Mouse (Mus musculus): ENCODE data around the gene Rab29. TPM values are rescaled to one million over a fixed set of nuclear protein-coding genes. Genes with fewer than 3 reads are reported as not detected.
"Not testable (repeated sequence)": the region's sequence is repeated elsewhere in the genome, so short reads cannot be mapped to it uniquely, and the experiment has no call there.

Rab29 gene
- polyA plus RNA-seq, 1 experiment, result 35.2 TPM

DNA sequence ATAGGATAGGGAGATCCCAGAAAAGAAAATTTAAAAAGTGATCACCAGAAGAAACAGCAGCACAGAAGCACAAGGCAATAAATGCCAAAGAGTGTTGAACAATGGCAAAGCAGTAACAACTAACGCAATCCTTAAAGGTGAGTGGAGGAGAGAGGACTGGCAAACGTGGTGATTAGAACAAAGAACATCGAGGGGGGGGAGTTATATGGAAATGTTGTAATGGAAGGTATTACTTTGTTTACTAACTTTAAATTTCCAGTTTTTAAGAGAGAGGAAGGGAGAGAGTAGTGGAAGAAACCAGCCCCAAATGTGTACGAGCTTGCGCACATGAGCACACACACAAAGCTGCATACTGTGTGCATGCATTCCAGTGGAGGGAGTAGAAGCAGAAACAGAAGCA lies 1.4 kb upstream of the Rab29 start:
- no peak for DNase-seq (ENCODE audit: low read depth)

DNA sequence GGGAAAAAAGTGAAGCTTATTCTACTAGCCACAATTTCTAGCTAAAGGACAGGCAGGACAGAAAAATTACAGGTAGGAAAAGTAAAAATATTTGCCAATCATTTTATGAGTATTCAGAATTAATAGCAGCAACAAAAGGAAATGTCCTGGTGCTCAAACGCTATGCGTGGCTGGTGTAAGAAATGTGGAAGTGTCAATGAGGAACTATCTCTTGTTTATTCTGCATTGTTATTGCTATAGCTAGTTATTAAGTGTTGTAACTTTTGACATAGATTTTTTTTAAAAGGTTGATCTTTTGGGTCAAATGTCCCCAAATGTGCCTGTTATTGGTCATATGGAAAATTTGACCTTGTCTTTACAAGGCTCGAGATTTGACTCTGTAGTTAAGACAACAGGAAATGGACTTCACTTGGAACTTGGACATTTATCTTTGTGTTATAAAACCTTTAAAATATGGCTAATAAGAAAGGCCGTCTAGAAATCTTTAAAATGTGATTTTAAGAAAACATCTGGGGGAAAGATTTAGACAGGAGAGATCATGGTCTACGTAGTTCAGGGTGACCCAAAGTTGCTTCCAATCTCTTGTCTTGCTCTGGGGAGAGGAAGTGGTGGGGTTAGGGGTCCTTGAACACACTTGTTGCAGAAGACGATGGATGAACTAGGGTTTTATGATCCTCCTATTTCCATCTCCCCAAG lies 572 bp upstream of the Rab29 start:
- DNase-seq (ENCODE audit: low read depth), result no peak

DNA sequence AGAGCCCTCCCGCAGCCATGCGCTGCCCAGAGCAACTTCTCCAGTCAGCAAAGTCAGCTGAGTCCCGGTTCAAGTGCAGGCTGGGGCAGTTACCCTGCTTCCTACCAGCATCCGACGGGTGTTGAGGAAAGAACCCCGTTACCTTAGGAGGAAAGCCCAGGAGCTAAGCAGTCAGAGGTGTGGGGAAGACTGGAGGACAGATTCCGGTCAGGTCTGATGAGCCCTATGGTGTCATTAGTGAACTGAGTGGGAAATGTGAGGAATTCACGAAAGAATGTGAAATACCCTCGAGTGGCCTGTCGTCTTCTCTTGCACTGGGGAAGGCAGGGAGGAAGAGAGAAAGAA lies 894 bp downstream of the Rab29 start:
- no peak for DNase-seq (ENCODE audit: low read depth)

DNA sequence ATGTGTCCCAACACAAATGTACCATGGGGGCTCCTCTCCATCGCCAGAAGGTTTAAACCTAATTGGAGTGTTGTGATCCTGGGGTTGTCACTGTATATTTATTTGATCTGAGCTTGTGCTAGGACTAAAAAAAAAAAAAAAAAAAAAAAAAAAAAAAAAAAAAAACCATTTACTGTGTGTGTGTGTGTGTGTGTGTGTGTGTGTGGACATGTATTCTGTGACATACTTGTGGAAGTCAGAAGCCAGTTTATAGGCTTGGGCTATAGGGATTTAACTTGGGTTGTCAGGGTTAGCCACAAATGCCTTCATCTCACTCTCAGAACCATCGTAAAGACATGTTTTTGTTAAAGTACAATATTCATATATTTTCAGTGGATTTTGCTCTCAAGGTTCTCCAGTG lies 2.5 kb downstream of the Rab29 start:
- no peak for DNase-seq (ENCODE audit: low read depth)

DNA sequence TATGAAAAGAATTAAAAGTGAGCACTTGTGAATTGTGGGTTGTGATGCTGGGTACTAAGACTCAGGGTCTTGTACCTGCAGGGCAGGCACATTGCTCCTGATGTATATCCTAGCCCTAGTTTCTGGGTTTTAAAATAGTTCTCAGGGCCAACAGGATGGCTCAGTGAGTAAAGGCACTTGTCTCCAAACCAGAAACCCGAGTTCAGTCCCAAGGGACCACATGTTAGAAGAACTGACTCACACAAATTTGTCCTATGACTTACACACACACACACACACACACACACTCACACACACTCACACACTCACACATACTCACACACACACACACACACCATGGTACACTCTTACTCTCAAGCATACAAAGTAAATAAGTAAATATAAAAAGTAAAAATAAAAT lies 5.8 kb downstream of the Rab29 start:
- no peak for DNase-seq (ENCODE audit: low read depth)

DNA sequence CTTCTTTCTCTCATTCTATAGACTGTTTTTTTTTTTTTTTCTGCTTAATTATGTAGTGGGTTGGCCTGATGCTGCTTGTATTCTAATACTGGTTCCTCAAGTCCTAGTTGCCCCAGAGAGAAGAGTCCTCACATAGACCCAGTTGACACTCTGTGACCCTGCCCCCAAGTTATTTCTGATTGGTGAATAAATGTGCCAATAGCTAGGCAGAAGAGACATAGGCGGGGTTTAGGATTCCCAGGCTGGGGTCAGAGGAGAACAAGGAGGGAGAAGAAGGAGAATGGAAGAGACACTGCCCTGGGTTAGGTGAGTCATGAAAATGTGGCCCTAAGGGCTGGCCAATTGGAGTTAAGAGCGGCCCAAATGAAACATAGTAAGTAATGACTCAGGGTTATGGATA lies 12.8 kb downstream of the Rab29 start:
- DNase-seq (ENCODE audit: low read depth), result no peak

DNA sequence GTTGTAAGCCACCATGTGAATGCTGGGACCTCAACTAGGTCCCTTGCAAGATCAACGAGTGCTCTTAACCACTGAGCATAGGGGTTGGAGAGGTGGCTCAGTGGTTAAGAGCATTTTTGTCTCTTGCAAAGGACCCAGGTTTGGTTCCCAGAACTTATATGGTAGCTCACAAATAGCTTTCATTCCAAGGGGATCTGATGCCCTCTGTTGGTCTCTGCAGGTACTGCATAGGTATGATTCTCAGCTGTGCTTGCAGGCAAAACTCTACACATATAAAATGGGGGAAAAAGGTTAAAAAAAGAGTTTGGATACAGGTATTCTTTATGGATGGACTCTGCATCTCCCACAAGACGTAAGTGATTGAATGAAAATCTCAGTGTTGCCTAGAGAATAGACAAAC lies 15.8 kb downstream of the Rab29 start:
- no peak for DNase-seq (ENCODE audit: low read depth)

DNA sequence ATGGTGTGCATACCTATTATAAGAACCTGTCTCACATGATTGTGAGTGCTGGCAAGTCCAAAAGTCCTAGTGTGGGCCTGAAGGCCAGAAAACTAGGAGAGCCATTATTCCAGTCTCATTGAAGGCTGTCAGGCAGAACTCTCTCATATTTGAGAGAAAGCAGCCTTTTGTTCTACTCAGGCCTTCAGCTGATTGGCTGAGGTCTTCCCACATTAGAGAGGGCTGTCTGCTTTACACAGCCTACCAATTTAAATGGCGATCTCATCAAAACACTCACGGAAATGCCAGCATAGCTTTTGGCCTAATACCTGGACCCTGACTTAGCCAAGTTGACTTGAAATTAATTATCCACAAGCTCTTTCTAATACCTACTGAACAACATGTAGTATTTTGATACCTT lies 19.1 kb downstream of the Rab29 start:
- DNase-seq (ENCODE audit: low read depth), result no peak

DNA sequence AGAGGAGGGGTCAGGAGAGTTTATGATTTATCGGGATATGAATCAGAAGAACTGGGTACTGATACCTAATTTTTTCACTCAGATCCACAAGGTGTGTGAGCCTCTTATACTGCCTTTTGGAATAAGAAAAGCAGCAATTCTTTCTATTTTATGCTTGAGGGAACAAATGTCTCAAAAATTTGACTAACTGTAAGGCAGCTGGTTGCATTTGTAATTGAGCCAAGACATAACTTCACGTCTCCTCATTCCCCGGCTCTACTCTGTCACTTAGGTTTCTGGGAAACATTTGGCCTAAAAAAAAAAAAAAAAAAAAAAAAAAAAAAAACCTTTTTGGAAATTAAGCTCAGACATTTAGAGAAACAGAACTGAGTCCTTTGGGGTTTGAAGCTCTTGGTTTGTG lies 19.6 kb downstream of the Rab29 start:
- DNase-seq (ENCODE audit: low read depth), result no peak

DNA sequence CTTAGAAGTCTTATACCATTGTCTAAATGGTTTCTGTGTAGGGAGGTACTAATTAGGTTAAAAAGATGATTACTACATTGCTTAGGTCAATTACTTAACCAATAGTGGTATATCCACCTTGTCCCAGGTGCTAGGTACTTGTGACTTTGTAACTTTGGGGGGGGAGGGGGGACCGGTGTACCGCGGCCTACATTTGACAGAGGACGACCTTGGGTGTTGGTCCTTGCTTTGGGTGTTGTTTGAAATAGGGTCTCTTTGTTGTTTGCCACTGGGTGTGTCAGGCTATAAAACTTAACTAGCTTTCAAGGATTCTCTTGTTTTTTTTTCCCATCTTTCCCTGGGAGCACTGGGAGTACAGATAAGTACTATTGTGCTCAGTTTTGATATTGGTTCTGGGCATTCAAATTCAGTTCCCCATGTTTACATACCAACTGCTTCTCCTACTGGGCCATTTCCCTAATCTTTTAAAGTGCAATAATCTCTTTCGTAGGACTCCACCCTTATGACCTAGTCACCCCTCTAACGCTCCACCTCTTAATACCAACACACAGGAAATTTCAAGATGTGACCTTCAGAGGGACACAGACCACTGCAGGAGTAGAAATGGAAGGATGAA lies 23.1 kb downstream of the Rab29 start:
- DNase-seq (ENCODE audit: low read depth), result no peak

DNA sequence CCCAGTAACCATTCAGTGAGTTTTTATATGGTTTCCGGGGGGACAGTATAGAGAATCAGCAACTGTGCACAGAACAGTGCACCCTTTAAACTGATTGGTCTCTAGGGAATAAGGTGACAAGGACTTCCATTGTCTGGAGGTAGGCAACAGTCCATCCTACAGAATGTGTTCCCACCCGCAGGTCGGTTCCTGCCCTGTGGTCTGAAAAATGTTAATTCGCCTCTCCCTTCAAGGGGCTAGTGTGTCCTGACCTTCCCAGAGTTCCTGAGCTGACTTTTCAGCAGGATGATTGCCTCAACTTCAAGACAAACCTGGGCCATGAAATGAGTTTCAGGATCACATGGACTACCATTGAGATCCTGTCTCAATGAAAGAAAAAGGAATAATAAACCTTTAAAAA lies 24.4 kb downstream of the Rab29 start:
- no peak for DNase-seq (ENCODE audit: low read depth)

DNA sequence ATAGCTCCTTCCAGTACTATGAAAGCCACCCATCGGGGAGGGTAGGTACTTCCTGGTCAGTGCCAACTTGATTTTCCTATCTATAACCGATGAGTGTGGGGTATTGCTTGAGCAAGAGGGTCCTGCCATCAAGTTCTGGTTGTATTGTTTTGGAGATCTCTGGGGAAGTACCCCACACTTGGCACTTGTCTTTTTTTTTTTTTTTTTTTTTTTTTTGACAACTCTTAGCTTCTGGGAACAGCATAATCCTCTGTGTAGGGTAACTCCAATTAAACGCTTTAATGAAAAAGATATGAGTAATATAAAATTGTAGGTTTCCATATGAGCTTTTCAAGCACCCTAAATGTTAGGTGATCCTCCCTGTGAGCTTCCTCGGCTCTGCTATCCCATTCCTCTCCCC lies 35.7 kb downstream of the Rab29 start:
- no peak for DNase-seq (ENCODE audit: low read depth)

DNA sequence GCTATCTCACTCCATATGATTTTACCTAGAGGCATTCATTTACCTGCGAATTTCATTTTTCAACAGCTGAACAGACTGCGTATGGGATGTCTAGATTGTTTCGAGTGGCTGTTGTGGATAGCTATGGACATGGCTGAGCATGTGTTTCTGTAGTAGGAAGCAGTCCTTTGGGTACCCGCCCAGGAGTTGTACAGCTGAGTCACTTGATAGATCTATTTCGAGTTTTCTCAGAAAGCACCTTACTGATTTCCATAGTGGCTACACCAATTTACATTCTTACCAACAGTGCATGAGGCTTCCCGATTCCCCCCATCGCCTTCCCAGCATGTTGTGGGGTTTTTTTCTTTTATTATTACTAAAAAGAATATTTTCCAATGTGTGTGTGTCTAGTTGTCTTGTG lies 36.2 kb downstream of the Rab29 start:
- no peak for DNase-seq (ENCODE audit: low read depth)

DNA sequence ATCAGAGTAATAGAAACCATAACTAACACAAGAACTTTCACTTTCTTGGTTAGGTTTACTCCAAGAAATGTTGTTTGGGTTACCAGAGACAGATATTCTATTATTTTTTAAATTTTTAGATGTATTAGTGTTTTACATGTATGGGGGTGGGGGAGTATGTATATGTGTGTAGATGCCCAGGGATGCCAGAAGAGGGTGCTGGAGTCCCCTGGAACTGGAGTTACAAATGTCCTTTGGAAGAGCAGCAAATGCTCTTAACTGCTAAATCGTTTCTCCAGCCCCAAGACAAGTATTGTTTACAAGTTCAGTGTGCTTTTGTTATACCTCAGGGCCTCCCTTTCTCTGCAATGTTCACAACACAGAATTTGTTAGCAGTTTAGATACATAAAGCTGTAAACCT lies 38.5 kb downstream of the Rab29 start:
- DNase-seq (ENCODE audit: low read depth), result no peak

DNA sequence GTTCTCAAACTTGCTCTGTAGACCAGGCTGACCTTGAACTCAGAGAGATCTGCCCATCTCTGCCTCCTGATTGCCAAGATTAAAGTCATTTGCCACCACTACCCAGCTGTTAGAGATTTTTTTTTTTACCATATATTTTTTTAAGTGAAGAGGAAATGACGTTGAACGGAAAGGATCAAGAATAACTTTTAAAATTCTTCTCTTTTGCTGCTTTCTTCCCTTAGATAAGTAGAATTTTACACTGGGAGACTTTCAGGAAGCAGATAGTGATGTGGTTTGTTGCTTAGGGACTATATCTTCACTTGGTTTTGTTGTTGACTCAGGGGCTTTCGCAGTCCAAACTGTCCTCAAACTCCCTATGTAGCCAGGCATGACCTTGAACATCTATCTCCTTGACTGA lies 41.4 kb downstream of the Rab29 start:
- no peak for DNase-seq (ENCODE audit: low read depth)

DNA sequence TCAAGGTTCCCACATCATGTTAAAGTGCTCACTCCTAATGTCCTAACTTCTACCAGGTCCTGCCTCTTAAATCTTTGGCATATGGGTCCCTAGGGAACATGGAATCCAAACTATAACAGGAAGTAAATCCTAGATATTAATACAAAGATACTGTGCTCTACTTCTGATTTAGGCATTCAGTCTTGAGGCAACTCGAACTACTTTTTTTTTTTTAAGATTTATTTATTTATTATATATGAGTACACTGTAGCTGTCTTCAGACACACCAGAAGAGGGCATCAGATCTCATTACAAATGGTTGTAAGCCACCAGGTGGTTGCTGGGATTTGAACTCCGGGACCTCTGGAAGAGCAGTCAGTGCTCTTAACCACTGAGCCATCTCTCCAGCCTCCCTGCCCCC lies 42.2 kb downstream of the Rab29 start:
- not testable (repeated sequence) for DNase-seq (ENCODE audit: low read depth)

DNA sequence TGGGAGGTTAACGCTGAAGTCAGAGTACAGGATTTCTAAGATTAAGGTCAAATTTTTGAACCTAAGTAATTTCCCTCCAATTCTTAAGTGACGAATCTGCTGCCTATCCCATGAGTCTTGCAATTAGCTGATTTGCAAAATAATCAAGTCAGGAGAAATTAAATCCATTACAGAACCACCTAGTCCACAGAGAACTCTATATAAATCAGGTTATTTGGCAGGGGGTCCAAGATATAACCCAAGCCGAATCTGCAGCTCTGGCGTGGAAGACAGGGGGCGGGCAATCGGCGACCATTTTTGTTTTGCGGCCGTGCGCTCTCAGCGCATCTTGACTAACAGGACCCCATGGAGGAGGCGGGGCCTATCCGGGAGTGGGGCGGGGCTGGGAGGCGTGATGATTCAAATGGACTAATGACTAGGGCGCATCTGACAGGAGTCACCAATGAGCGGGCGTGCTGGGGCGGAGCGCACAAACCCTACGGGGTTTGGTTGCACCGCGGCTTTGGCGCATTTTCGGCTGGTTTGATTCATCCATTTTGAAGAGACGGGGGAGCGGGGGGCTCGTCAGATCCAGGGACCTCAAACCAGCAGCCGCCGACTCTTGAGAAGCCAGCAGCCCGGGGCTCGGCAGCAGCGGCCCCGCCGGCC lies 43.1 kb downstream of the Rab29 start, which contains the start of gene Nucks1:
Gene Nucks1 (plus strand): TSS at position 534 of the 648 bp plus-strand sequence.
- DNase-seq (ENCODE audit: low read depth), result peak; percentile 86

DNA sequence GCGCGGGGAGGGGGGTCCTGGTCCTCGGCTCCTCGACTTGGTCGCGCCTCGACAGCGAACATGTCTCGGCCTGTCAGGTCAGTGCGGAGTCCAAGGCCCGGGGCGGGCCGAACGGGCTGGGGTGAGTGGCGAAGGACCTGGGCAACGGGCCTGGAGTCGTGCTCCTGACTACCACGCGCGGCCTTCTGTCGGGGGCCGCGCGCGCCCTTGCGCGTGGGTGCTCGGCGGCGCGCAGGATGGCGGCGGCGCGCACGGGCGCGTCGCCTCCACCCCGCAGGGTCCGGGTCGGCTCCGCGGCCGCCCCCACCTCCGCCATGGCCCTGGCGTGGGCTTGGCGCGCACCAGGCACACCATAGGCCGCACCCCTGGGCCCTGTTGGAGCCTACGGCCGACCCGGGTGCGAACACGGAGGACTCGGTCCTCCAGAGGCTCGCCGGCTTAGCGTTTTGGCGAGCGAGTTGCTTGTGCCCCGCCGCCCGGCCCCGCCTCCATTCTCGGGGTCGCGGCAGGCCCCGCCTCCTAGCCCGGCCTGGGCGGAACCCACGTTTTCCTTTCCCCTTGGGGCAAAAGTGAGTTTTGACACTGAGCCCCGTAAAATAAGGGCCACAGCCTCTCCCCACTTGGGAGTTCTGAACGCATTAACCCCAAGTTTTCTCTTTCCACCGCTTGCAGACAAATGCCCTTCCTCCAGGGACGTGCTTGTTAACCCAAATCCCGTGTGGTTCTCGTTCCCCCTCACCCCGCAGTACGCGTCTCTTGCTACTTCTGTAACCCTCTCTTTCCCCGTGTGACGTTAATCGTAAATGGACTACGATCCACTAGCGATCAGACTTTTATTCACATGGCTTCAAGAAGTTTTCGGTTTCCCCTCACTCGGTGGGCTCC lies 43.9 kb downstream of the Rab29 start:
- DNase-seq (ENCODE audit: low read depth), result no peak

DNA sequence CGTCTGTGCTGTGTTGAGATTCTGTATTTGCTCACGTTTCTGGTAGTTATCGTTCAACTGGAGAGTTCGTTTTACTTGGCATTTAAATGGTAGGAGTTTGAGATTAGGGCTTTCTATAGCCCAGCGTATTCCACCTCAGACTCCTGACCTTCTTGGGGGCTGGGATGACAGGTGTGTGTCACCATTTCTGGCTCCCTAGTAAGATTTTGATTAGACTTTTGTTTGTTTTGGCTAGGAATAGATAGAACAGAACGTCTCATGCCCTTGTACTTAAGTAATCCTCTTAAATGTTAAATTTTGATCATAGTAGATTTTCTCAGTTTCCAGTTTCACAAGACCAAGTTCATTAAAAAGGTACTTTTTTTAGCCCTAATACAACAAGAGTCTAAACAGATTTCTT lies 50.6 kb downstream of the Rab29 start:
- no peak for DNase-seq (ENCODE audit: low read depth)

DNA sequence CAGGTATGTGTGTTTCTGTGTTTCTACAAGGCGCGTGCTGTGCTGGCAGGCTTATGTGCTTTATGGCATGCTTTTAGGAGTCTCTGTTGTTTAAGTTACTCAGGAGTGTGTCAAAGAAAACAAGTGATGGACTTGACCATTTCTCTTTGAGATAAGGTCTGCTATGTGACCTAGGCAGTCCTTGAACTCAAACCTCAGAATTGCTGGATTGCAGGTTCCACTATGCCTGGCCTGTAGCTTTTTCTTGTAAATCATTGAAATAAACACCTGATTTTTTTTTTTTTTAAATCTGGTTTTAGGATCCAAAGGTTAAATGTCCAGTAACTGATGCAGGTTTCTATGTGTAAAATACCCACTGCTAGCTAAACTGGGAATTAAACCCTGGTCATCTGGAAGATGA lies 52.0 kb downstream of the Rab29 start:
- no peak for DNase-seq (ENCODE audit: low read depth)

DNA sequence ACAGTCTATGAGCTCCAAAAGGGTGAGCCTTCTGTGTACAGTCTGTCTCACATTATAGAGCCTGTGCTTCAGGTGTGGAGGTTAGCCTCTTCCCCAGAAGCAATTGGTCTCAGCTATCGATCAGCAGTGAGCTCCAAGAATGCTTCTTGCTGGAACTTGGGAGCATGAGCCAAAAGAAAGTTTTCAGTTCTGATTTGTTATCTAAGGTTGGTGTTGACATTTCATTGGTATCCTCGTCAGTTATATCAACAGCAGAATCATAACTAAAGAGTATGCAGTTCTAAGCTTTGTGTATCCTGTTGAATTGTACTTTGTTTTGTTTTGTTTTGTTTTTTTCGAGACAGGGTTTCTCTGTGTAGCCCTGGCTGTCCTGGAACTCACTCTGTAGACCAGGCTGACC lies 55.1 kb downstream of the Rab29 start:
- no peak for DNase-seq (ENCODE audit: low read depth)
